Mouse (Mus musculus) embryonic facial prominence, embryonic 11.5 days (tissue): Measurements from ENCODE around the gene Dpf2. TPM values are rescaled to one million over a fixed set of nuclear protein-coding genes. Genes with fewer than 3 reads are reported as not detected.

Experiments
- polyA plus RNA-seq: library from polyadenylated mRNA; unstranded; fragments of >200 nt; fragmentation: Nextera tagmentation; extraction: Ambion mirVana; gene quantifications from 2 replicates; pipeline ENCODE4 v1.2.1, GENCODE M21; 2014

Dpf2 gene
- polyA plus RNA-seq, 1 experiment from 2014 or later = 202 TPM

Other genes starting within 250 kb of the Dpf2 start
- 12.4 and 13.2 TPM in 2 replicates for gene Sipa1, start 249.3 kb downstream of the Dpf2 start, polyA plus RNA-seq
- 13.1 and 14.6 TPM in 2 replicates for gene Map3k11, start 224.3 kb downstream of the Dpf2 start, polyA plus RNA-seq
- gene Pcnx3, start 224.1 kb downstream of the Dpf2 start, polyA plus RNA-seq = 17.5 and 22.0 TPM in 2 replicates
- gene Kcnk7, start 208.6 kb downstream of the Dpf2 start, polyA plus RNA-seq = not detected in 2 replicates
- 4.5 and 5.5 TPM in 2 replicates for gene Ehbp1l1, start 186.7 kb downstream of the Dpf2 start, polyA plus RNA-seq
- 137 and 151 TPM in 2 replicates for gene Fam89b, start 183.4 kb downstream of the Dpf2 start, polyA plus RNA-seq
- gene Ltbp3, start 172.1 kb downstream of the Dpf2 start, polyA plus RNA-seq = 5.9 and 9.5 TPM in 2 replicates
- 53.9 and 55.0 TPM in 2 replicates for gene Scyl1, start 141.6 kb downstream of the Dpf2 start, polyA plus RNA-seq
- gene Frmd8, start 37.7 kb downstream of the Dpf2 start, polyA plus RNA-seq = 15.8 and 17.6 TPM in 2 replicates
- 0.87 and 1.1 TPM in 2 replicates for gene Slc25a45, start 35.2 kb downstream of the Dpf2 start, polyA plus RNA-seq
- gene Tigd3, start 18.9 kb downstream of the Dpf2 start, polyA plus RNA-seq = 4.0 and 4.3 TPM in 2 replicates
- 2.4 and 2.7 TPM in 2 replicates for gene Cdc42ep2, start 11.8 kb upstream of the Dpf2 start, polyA plus RNA-seq
- 91.0 and 97.6 TPM in 2 replicates for gene Pola2, start 51.2 kb upstream of the Dpf2 start, polyA plus RNA-seq
- not detected in 2 replicates for gene Slc22a20, start 73.1 kb upstream of the Dpf2 start, polyA plus RNA-seq
- 4.5 and 5.0 TPM in 2 replicates for gene Capn1, start 102.9 kb upstream of the Dpf2 start, polyA plus RNA-seq
- 18.8 and 20.2 TPM in 2 replicates for gene Syvn1, start 133.6 kb upstream of the Dpf2 start, polyA plus RNA-seq
- gene Mrpl49, start 144.8 kb upstream of the Dpf2 start, polyA plus RNA-seq = 96.6 and 100 TPM in 2 replicates
- gene Fau, start 144.8 kb upstream of the Dpf2 start, polyA plus RNA-seq = 773 and 801 TPM in 2 replicates
- 40.8 and 44.2 TPM in 2 replicates for gene Znhit2, start 148.2 kb upstream of the Dpf2 start, polyA plus RNA-seq
- gene Tm7sf2, start 155.4 kb upstream of the Dpf2 start, polyA plus RNA-seq = 26.0 and 26.3 TPM in 2 replicates
- 41.1 and 44.4 TPM in 2 replicates for gene Vps51, start 164.2 kb upstream of the Dpf2 start, polyA plus RNA-seq
- gene Tmem262, start 167.0 kb upstream of the Dpf2 start, polyA plus RNA-seq = not detected in 2 replicates
- 1.7 TPM in 1 of 2 replicates, not detected in the other for gene Gm28374, start 169.2 kb upstream of the Dpf2 start, polyA plus RNA-seq
- gene Zfpl1, start 171.9 kb upstream of the Dpf2 start, polyA plus RNA-seq = 60.7 and 69.9 TPM in 2 replicates
- 59.2 and 65.2 TPM in 2 replicates for gene Cdca5, start 172.0 kb upstream of the Dpf2 start, polyA plus RNA-seq
- gene AC131692.1, start 181.4 kb upstream of the Dpf2 start, polyA plus RNA-seq = not detected in 2 replicates
- 0.21 and 0.49 TPM in 2 replicates for gene Naaladl1, start 192.8 kb upstream of the Dpf2 start, polyA plus RNA-seq
- 60.7 and 68.3 TPM in 2 replicates for gene Sac3d1, start 205.6 kb upstream of the Dpf2 start, polyA plus RNA-seq
- gene Snx15, start 215.3 kb upstream of the Dpf2 start, polyA plus RNA-seq = 25.4 and 30.7 TPM in 2 replicates
- gene Batf2, start 228.0 kb upstream of the Dpf2 start, polyA plus RNA-seq = not detected in 2 replicates
- 72.8 and 81.4 TPM in 2 replicates for gene Arl2, start 228.5 kb upstream of the Dpf2 start, polyA plus RNA-seq